Mouse (Mus musculus): Measurements from ENCODE around the gene Tmc4. TPM values are rescaled to one million over a fixed set of nuclear protein-coding genes. Genes with fewer than 3 reads are reported as not detected.
"Not testable (repeated sequence)": the region's sequence is repeated elsewhere in the genome, so short reads cannot be mapped to it uniquely, and the experiment has no call there.

Tmc4 gene
- 16.0 and 39.8 TPM in 2 replicates for polyA plus RNA-seq (2011; ENCODE audit: insufficient read depth, insufficient read length, low replicate concordance, missing spikeins)

DNA sequence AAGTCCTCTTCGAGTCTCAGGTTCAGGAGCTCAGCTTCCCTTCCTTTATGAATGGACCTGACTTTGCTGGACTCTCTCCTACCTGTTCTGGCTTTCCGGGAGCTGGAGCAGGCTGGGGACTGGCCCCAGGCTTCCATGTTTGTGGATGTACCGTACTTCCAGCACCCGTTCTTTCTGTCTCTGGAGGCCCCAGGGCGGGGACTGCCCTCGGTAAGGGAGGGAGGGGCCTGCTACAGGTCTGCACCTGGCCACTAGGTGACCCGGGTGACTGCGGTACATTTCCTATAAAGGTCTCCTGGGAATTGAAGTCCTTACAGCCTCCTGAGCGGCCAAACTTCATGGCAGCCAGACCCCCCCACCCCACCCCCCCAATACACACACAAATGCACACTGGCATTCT lies at the start of gene Tmc4:
Gene Tmc4, minus strand, starts transcription at position 212 of the 400 bp plus-strand sequence.
- TF ChIP-seq POLR2A (IDR thresholded peaks at IDR 0.05; ENCODE audit: borderline replicate concordance, control insufficient read depth, low read depth, low read length), result no peak
- no peak for TF ChIP-seq CTCF (IDR thresholded peaks at IDR 0.05; ENCODE audit: control insufficient read depth, insufficient read depth, low read length)
- Histone ChIP-seq H3K4me1 (ENCODE audit: control insufficient read depth, insufficient read depth, low read length) (no peaks in the 10 kb centered on the region; the same call in 1 of the 2 replicates), H3K4me3 (replicated peaks; ENCODE audit: control insufficient read depth, low read depth, low read length) (no peak within 1 kb of the TSS), H3K27ac (ENCODE audit: control insufficient read depth, insufficient read depth, low read depth, low read length, poor library complexity) (no peak within 1 kb of the TSS)
- 80% methylated on average over 9 of the region's 9 CpGs for WGBS

DNA sequence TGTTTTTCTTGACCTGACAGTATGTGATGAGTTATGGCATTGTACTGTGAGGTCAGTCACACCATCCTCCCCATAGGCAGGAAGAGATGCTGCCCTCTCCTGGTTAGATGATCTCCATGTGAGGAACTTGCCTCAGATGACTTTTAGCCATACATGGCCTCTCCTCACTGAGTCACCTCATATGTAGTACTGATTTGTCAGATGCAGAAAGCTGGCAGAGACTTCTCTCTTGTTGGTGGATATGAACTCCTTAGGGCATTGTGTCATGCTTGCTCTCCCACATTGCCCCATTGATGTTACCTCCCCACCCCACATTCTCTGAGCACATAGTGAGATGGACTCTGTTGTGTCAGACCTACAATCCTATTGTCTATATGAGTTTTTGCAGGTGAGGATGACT lies 48.1 kb upstream of the Tmc4 start:
- not testable (repeated sequence) for H3K4me1 ChIP-seq (ENCODE audit: control insufficient read depth, insufficient read depth, low read length)

DNA sequence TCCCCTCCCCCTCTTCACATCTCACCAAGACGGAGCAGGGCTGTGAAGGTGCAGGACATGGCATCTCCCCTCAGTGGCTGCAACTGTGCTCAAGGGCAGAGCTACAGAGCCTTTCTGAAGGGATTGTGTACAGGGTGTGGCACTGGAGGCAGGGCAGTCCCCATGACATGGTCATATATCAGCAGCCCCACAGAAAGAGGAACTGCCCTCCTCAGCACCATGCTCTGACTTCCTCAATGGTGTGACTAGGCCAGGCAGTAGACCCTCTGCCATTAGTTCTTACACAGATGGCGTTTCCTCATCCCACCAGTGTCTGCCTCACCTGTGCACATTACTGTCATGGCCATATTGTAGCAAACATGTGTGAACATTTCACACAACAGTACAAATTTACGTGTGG lies 42.9 kb upstream of the Tmc4 start, which contains the start of gene Pirb:
Gene Pirb, minus strand, starts transcription at position 124 of the 400 bp plus-strand sequence.
- Histone ChIP-seq H3K27ac (ENCODE audit: control insufficient read depth, insufficient read depth, low read depth, low read length, poor library complexity) (peak within 1 kb of the TSS; percentile 66), H3K4me3 (replicated peaks; ENCODE audit: control insufficient read depth, low read depth, low read length) (peak within 1 kb of the TSS; percentile 29)
- H3K4me1 ChIP-seq (ENCODE audit: control insufficient read depth, insufficient read depth, low read length), result not testable (repeated sequence)
- WGBS, result 0% methylated on average over 2 of the region's 3 CpGs

More for the DNA sequence above, 48.1 kb upstream of the Tmc4 start:
- not testable (repeated sequence) for H3K4me3 ChIP-seq (replicated peaks; ENCODE audit: control insufficient read depth, low read depth, low read length); H3K27ac ChIP-seq (ENCODE audit: control insufficient read depth, insufficient read depth, low read depth, low read length, poor library complexity)

DNA sequence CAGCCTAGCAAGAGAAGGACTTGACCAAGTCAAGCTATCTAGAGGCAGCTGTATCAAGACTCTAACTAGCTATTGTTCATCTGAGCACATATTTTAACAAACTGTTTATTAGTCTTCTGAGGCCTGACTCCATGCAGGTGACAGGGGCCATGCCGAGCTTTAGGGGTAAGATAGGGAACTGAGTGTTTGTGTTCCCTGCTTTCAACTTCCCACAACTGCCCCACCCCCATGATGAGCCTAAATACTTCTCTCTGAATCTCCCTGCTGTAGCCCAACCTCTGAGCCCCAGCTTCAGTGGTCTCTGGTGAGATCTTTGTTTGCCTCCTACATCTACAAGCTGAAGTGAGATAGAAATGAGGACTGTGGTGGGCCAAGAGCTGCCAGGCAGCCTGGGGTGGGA lies 37.9 kb upstream of the Tmc4 start:
- Histone ChIP-seq H3K27ac (ENCODE audit: control insufficient read depth, insufficient read depth, low read depth, low read length, poor library complexity) (peak overlapping the region; percentile 57), H3K4me1 (ENCODE audit: control insufficient read depth, insufficient read depth, low read length) (peaks cover 4% of the 10 kb centered on the region; the same call in 1 of the 2 replicates), H3K4me3 (replicated peaks; ENCODE audit: control insufficient read depth, low read depth, low read length) (peak overlapping the region; percentile 45)
- 13% methylated on average over 1 of the region's 1 CpGs for WGBS
- no peak for TF ChIP-seq POLR2A (IDR thresholded peaks at IDR 0.05; ENCODE audit: borderline replicate concordance, control insufficient read depth, low read depth, low read length)
- TF ChIP-seq CTCF (IDR thresholded peaks at IDR 0.05; ENCODE audit: control insufficient read depth, insufficient read depth, low read length), result no peak

DNA sequence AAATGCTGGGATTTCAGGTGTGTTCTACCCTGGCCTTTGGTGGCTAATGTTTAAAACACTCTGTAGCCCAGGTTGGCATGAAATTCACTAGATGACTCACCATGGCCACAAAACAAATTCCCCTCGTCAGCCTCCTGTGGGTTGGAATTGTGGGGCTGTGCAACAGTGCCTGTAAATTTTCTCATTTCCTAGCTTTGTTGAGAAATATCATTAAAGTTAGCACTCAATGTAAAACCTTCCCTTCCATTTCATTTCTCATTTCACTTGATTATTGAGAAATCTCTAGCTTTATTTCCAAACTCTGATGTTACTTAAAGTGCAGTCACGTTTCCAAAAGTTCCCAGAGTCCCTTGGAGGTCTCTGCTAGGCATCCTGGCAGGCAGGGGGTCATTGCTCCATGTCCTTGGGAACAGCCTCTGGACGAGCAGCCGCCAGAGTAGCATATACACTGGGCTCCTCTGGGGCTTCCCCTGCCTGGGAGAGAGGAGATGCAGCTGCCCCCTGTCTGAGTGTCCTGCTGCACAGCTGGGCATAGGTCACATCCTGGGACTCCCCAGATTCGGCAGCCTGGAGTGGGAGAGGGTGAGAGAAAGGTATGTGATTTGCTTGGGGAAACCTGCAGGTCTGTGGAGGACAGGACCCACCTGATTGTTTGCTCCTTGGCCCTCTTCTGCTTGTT lies 35.0 kb upstream of the Tmc4 start:
- Histone ChIP-seq H3K4me3 (replicated peaks; ENCODE audit: control insufficient read depth, low read depth, low read length) (peak overlapping the region; percentile 13), H3K27ac (ENCODE audit: control insufficient read depth, insufficient read depth, low read depth, low read length, poor library complexity) (peak overlapping the region; percentile 3; the same call in 1 of the 2 replicates), H3K4me1 (ENCODE audit: control insufficient read depth, insufficient read depth, low read length) (peaks cover 5% of the 10 kb centered on the region; the same call in 1 of the 2 replicates)
- WGBS, result 33% methylated on average over 5 of the region's 5 CpGs
- TF ChIP-seq CTCF (IDR thresholded peaks at IDR 0.05; ENCODE audit: control insufficient read depth, insufficient read depth, low read length) (no peak), POLR2A (IDR thresholded peaks at IDR 0.05; ENCODE audit: borderline replicate concordance, control insufficient read depth, low read depth, low read length) (no peak)

DNA sequence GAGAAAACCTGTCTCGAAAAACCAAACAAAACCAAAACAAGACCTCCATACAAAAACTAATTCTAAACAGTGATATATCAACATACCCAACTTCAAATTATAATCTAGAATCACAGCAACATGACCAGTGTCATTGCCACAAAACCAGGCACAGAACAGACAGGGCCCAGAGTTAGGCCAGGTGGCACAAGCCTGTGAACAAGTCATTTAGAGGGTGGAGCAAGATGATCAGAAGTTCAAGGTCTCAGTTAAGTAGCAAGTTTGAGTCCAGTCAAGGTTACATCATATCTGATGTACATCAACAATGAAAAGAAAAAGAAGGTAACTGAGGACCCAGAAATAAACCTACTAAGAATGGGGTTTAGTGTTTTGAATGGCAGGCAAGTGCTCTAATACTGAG lies 31.6 kb upstream of the Tmc4 start:
- WGBS, result 83% methylated on average over 1 of the region's 1 CpGs

DNA sequence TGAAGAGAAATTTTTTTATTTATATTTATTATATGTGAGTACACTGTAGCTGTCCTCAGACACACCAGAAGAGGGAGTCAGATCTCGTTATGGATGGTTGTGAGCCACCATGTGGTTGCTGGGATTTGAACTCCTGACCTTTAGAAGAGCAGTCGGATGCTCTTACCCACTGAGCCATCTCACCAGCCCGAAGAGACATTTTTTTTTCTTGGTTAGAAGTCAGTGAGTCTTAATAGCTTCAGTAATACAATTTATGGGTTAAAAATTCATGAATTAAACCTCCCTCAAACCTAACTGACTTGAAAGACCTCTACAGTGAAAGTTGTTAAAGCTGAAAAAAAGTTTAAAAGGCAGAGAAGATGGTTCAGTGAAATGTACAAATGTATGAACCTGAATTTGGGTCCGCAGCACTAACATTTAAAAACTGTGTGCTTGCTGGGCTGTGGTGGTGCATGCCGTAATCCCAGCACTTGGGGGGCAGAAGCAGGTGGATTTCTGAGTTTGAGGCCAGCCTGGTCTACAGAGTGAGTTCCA lies 31.2 kb upstream of the Tmc4 start:
- H3K27ac ChIP-seq (ENCODE audit: control insufficient read depth, insufficient read depth, low read depth, low read length, poor library complexity), result not testable (repeated sequence)
- 59% methylated on average over 5 of the region's 5 CpGs for WGBS

More for the DNA sequence above, 31.6 kb upstream of the Tmc4 start:
- TF ChIP-seq POLR2A (IDR thresholded peaks at IDR 0.05; ENCODE audit: borderline replicate concordance, control insufficient read depth, low read depth, low read length) (no peak), CTCF (IDR thresholded peaks at IDR 0.05; ENCODE audit: control insufficient read depth, insufficient read depth, low read length) (no peak)
- Histone ChIP-seq H3K4me1 (ENCODE audit: control insufficient read depth, insufficient read depth, low read length) (peaks cover 4% of the 10 kb centered on the region; the same call in 1 of the 2 replicates), H3K4me3 (replicated peaks; ENCODE audit: control insufficient read depth, low read depth, low read length) (no peak overlapping the region), H3K27ac (ENCODE audit: control insufficient read depth, insufficient read depth, low read depth, low read length, poor library complexity) (no peak overlapping the region)

DNA sequence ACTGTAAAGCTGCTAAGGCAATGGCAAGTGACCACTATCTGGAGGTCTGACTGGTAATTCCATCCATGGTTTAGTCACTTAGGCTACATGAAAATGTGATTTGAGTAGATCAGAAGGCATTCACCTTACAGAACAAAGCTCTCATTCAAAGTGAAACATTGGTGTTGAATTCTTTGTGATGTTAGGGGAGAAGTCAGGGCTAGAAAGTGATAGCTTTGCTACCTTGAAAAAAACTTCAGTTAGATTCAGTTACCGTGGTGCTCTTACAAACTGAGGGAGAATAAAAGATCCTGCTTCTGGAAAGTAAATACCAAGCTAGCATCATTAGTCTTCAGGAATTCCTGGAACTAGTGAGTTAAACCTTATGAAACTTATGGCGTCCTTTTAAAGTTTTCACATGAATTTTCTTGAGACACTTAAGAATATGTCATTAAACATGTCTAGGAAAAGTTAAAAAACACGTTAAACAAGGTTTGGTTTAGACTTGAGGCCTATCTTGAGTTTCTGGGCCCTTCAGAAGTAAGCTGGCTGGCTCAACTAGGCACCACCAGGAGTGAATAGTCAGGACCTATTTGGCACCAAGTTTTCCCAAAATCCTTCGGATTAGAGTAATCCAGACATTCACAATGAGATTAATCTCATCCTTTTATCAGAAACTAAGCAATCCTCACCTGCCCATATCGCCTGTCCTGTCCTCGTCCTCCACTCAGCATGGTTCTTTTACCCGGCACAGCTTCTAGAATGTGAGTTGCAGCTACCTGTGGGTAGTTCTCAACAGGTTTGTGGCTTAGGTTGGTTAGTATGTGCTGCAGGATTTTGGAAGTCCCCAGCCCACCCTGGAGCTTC lies 30.4 kb upstream of the Tmc4 start:
- no peak overlapping the region for H3K4me3 ChIP-seq (replicated peaks; ENCODE audit: control insufficient read depth, low read depth, low read length)
- WGBS, result 62% methylated on average over 7 of the region's 7 CpGs
- TF ChIP-seq POLR2A (IDR thresholded peaks at IDR 0.05; ENCODE audit: borderline replicate concordance, control insufficient read depth, low read depth, low read length) (no peak), CTCF (IDR thresholded peaks at IDR 0.05; ENCODE audit: control insufficient read depth, insufficient read depth, low read length) (no peak)
- H3K4me1 ChIP-seq (ENCODE audit: control insufficient read depth, insufficient read depth, low read length), result peaks cover 3% of the 10 kb centered on the region; the same call in 1 of the 2 replicates
- peak overlapping the region; percentile 41; the same call in 1 of the 2 replicates for H3K27ac ChIP-seq (ENCODE audit: control insufficient read depth, insufficient read depth, low read depth, low read length, poor library complexity)

More for the DNA sequence above, 31.2 kb upstream of the Tmc4 start:
- H3K4me1 ChIP-seq (ENCODE audit: control insufficient read depth, insufficient read depth, low read length); H3K4me3 ChIP-seq (replicated peaks; ENCODE audit: control insufficient read depth, low read depth, low read length): not testable (repeated sequence)

Data from bone marrow, adult 2 months (tissue).